Mouse (Mus musculus) small intestine, adult 2 months (tissue): ENCODE measurements around the gene Prnp. TPM values are rescaled to one million over a fixed set of nuclear protein-coding genes. Genes with fewer than 3 reads are reported as not detected.

Experiments
- H3K27ac ChIP-seq: fragments of 200-500 bp; 2 replicates; pipeline ENCODE4 v1.5.1; 2012; ENCODE audit warnings: low read depth, low read length, control low read depth, inconsistent platforms; ENCODE audit not compliant: insufficient read depth
- H3K27me3 ChIP-seq: fragments of 200-500 bp; 2 replicates; pipeline ENCODE4 v1.6.1; 2012; ENCODE audit warnings: mild to moderate bottlenecking, moderate library complexity, low read length, inconsistent platforms; ENCODE audit not compliant: control insufficient read depth, insufficient read depth
- H3K36me3 ChIP-seq: fragments of 200-500 bp; 2 replicates; pipeline ENCODE4 v1.6.1; 2012; ENCODE audit warnings: mild to moderate bottlenecking, low read length, control low read depth, inconsistent platforms; ENCODE audit not compliant: control insufficient read depth, insufficient read depth
- H3K4me1 ChIP-seq: fragments of 200-500 bp; 2 replicates; pipeline ENCODE4 v1.6.1; 2012; ENCODE audit warnings: low read length, inconsistent platforms, mixed read lengths; ENCODE audit not compliant: control insufficient read depth, insufficient read depth, insufficient read length
- H3K4me3 ChIP-seq: fragments of 200-500 bp; 2 replicates; pipeline ENCODE4 v1.5.1; 2012; ENCODE audit warnings: low read depth, mild to moderate bottlenecking, control low read depth, inconsistent platforms, low read length, moderate library complexity
- CTCF ChIP-seq: fragments of 200-500 bp; IDR thresholded peaks from 2 replicates; pipeline ENCODE4 v1.5.1; 2012; ENCODE audit warnings: low read depth, mild to moderate bottlenecking, control low read depth, inconsistent platforms, low read length, moderate library complexity, mixed read lengths; ENCODE audit not compliant: insufficient replicate concordance, insufficient read length; ENCODE audit errors: extremely low read depth
- POLR2A ChIP-seq: fragments of 200-500 bp; IDR thresholded peaks from 2 replicates; pipeline ENCODE4 v1.6.1; 2012; ENCODE audit warnings: low read depth, mild to moderate bottlenecking, control low read depth, inconsistent platforms, low read length, moderate library complexity
- WGBS: fragments of 180-500 bp; shearing (Covaris S2); methylation state at CpG from one replicate; pipeline ENCODE4 v1.1.7; 2018; 5-methylcytosine and 5-hydroxymethylcytosine counted together
- polyA plus RNA-seq: library from polyadenylated mRNA; depleted of rRNA; stranded (reverse); fragments of >200 nt; gene quantifications from 2 replicates; pipeline ENCODE4 v1.2.3, GENCODE M21; 2012

Gene Prnp
- polyA plus RNA-seq, 1 experiment = 13.5 TPM

GRCm38 (mm10) chr2:131940506-131940905 is 30.8 kb downstream of the Prnp start:
- Histone ChIP-seq H3K4me1 (no peaks in the 10 kb centered on the region), H3K36me3 (no peaks in the 10 kb centered on the region), H3K27ac (no peak overlapping the region), H3K4me3 (no peak overlapping the region), H3K27me3 (no peaks in the 10 kb centered on the region)
- 47% methylated on average over 3 of the region's 3 CpGs for WGBS
- TF ChIP-seq POLR2A = no peak
- TF ChIP-seq CTCF = no peak

DNA sequence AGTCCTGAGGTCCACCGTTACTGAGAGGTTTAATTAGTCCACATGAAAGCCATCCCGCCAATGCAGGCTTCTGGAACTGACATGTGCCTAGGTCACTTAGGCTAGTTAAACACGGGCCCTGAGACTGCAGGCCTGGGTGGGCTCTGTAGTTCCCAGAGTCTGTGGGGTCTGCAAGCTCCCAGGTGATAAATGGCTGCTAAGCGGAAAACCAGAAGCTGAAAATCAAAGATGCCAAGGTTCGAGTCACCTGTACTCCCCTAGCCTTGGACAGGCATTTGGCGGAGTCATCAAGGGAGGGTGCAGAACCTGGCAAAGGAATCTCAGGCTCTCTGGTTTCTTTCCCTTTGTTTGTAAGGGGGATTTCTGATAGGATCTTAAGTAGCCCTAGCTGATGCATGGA is 31.8 kb downstream of the Prnp start:
- 82% methylated on average over 6 of the region's 6 CpGs for WGBS
- TF ChIP-seq POLR2A (no peak), CTCF (no peak)
- Histone ChIP-seq H3K27ac (no peak overlapping the region), H3K4me3 (no peak overlapping the region), H3K4me1 (no peaks in the 10 kb centered on the region), H3K27me3 (no peaks in the 10 kb centered on the region), H3K36me3 (no peaks in the 10 kb centered on the region)

- no peak overlapping the region for H3K27ac ChIP-seq
- no peak for TF ChIP-seq POLR2A
- no peak for TF ChIP-seq CTCF
- no peaks in the 10 kb centered on the region for H3K27me3 ChIP-seq
- H3K36me3 ChIP-seq = no peaks in the 10 kb centered on the region
- no peaks in the 10 kb centered on the region for H3K4me1 ChIP-seq
- 16% methylated on average over 1 of the region's 1 CpGs for WGBS
- H3K4me3 ChIP-seq = no peak overlapping the region
These were observed 34.6 kb downstream of the Prnp start for GRCm38 (mm10) chr2:131944370-131944769.

- no peak overlapping the region for H3K27ac ChIP-seq
- H3K36me3 ChIP-seq = no peaks in the 10 kb centered on the region
- no peak overlapping the region for H3K4me3 ChIP-seq
- no peaks in the 10 kb centered on the region for H3K27me3 ChIP-seq
- H3K4me1 ChIP-seq = no peaks in the 10 kb centered on the region
- no peak for TF ChIP-seq POLR2A
- no peak for TF ChIP-seq CTCF
- 69% methylated on average over 8 of the region's 8 CpGs for WGBS
These were observed 35.5 kb downstream of the Prnp start for GRCm38 (mm10) chr2:131945225-131945624.

- no peaks in the 10 kb centered on the region for H3K27me3 ChIP-seq
- TF ChIP-seq POLR2A (no peak), CTCF (no peak)
- no peak overlapping the region for H3K27ac ChIP-seq
- no peaks in the 10 kb centered on the region for H3K36me3 ChIP-seq
- 74% methylated on average over 6 of the region's 6 CpGs for WGBS
- no peaks in the 10 kb centered on the region for H3K4me1 ChIP-seq
- no peak overlapping the region for H3K4me3 ChIP-seq
These were observed 36.0 kb downstream of the Prnp start for GRCm38 (mm10) chr2:131945765-131946164.

GRCm38 (mm10) chr2:131946351-131946750 is 36.6 kb downstream of the Prnp start:
- TF ChIP-seq POLR2A (no peak), CTCF (no peak)
- H3K4me3 ChIP-seq = no peak overlapping the region
- 74% methylated on average over 16 of the region's 16 CpGs for WGBS
- no peaks in the 10 kb centered on the region for H3K4me1 ChIP-seq
- H3K27ac ChIP-seq = no peak overlapping the region
- H3K27me3 ChIP-seq = no peaks in the 10 kb centered on the region
- no peaks in the 10 kb centered on the region for H3K36me3 ChIP-seq

GRCm38 (mm10) chr2:131948156-131948555 is 38.4 kb downstream of the Prnp start:
- TF ChIP-seq CTCF (no peak), POLR2A (no peak)

More at GRCm38 (mm10) chr2:131948156-131948555, 38.4 kb downstream of the Prnp start:
- 73% methylated on average over 3 of the region's 3 CpGs for WGBS
- H3K36me3 ChIP-seq = no peaks in the 10 kb centered on the region
- peaks cover 3% of the 10 kb centered on the region; the same call in 1 of the 2 replicates for H3K27me3 ChIP-seq
- no peak overlapping the region for H3K27ac ChIP-seq
- H3K4me1 ChIP-seq = peaks cover 4% of the 10 kb centered on the region; the same call in 1 of the 2 replicates
- H3K4me3 ChIP-seq = no peak overlapping the region
